Mouse (Mus musculus) testis, adult 2 months (tissue): ENCODE results near the gene Plbd2.

Source experiments
- CTCF ChIP-seq: fragments of 200-500 bp; IDR thresholded peaks from 2 replicates; pipeline ENCODE4 v1.5.1; 2012; ENCODE audit warnings: low read depth, mild to moderate bottlenecking, inconsistent platforms, low read length, moderate library complexity; ENCODE audit not compliant: control insufficient read depth, insufficient read depth, insufficient replicate concordance
- POLR2A ChIP-seq: fragments of 200-500 bp; IDR thresholded peaks from 2 replicates; pipeline ENCODE4 v1.6.1; 2012; ENCODE audit warnings: low read depth, mild to moderate bottlenecking, inconsistent platforms, low read length, moderate library complexity; ENCODE audit not compliant: control insufficient read depth

- no peak for TF ChIP-seq POLR2A
- TF ChIP-seq CTCF = no peak
Measured at GRCm38 (mm10) chr5:120437986-120438385, 65.4 kb downstream of the Plbd2 start.
